Mouse (Mus musculus): ENCODE measurements at regions not wholly inside any gene's neighbourhood (a gene's known extent, or its start where the extent isn't known, plus 50 kb on each side); places are given as distances from the start of the nearest gene placed in this dataset.
A peak's percentile ranks its signal among the peaks of the same experiment; 100 is the strongest.
"Not testable (repeated sequence)": the region's sequence is repeated elsewhere in the genome, so short reads cannot be mapped to it uniquely, and the experiment has no call there.

DNA sequence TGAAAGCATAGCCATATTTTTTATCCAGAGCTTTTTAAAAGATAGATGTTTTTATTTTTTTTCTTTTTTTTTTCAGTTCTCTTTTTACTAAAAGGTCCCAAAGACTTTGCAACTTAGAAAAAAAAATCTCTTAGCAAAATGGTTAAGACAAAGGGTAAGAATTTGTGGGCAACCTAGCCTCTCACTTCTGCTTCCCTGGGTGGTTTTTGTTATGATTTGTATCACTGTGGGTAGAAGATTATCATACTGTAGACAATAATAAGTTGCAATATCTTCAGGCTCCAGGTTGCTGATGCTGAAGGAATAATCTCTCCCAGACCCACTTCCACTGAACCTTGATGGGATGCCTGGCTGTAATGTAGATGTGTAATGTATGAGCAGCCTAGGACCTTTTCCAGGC, 1200.5 kb upstream of the Tacstd2 start:
- TF ChIP-seq POLR2A (IDR thresholded peaks at IDR 0.05; ENCODE audit: control insufficient read depth in 1 of 2, insufficient read depth in 1 of 2, low read depth in 1 of 2, low read length in 2 of 2, poor library complexity in 1 of 2) (no peak), CHD1 (IDR thresholded peaks at IDR 0.05; ENCODE audit: low read depth, low read length) (no peak), GABPA (IDR thresholded peaks at IDR 0.05; ENCODE audit: low read depth, low read length) (no peak), JUND (IDR thresholded peaks at IDR 0.05; ENCODE audit: low read depth, low read length) (no peak), TBP (IDR thresholded peaks at IDR 0.05; ENCODE audit: low read depth, low read length) (no peak), KAT2A (conservative IDR thresholded peaks at IDR 0.05; ENCODE audit: low read depth, low read length) (no peak), GATA1 (IDR thresholded peaks at IDR 0.05; ENCODE audit: low read depth, low read length) (no peak), ZC3H11A (IDR thresholded peaks at IDR 0.05; ENCODE audit: low read depth, low read length) (no peak), POLR2AphosphoS5 (IDR thresholded peaks at IDR 0.05; ENCODE audit: borderline replicate concordance, low read depth, low read length) (no peak), MYB (IDR thresholded peaks at IDR 0.05; ENCODE audit: low read depth, low read length) (no peak), POLR2AphosphoS2 (IDR thresholded peaks at IDR 0.05; ENCODE audit: low read length) (no peak), USF1 (IDR thresholded peaks at IDR 0.05; ENCODE audit: low read depth, low read length) (no peak)
- Histone ChIP-seq H3K36me3 (ENCODE audit: control insufficient read depth in 1 of 2, insufficient read depth in 2 of 2, low read length in 2 of 2) (no peaks in the 10 kb centered on the region), H3K9ac (ENCODE audit: control insufficient read depth, low read depth, low read length, poor library complexity, severe bottlenecking) (no peak overlapping the region), H3K27me3 (ENCODE audit: control insufficient read depth in 1 of 2, insufficient read depth in 2 of 2, low read length in 2 of 2) (no peaks in the 10 kb centered on the region), H3K4me1 (ENCODE audit: control insufficient read depth in 1 of 2, insufficient read depth in 2 of 2, low read length in 2 of 2) (no peaks in the 10 kb centered on the region), H3K79me2 (ENCODE audit: control insufficient read depth, insufficient read depth, low read length, poor library complexity) (no peaks in the 10 kb centered on the region), H3K9me3 (replicated peaks; ENCODE audit: insufficient read depth, low read length) (no peaks in the 10 kb centered on the region), H3K4me3 (ENCODE audit: control insufficient read depth in 1 of 2, insufficient read depth in 1 of 2, low read depth in 2 of 2, low read length in 2 of 2) (no peak overlapping the region), H3K27ac (ENCODE audit: control insufficient read depth, low read depth, low read length) (no peak overlapping the region)
- no peak for DNase-seq (ENCODE audit: low read depth, low spot score)

- not testable (repeated sequence) for H3K27ac ChIP-seq (ENCODE audit: control insufficient read depth, low read depth, low read length); DNase-seq (ENCODE audit: low read depth, low spot score); H3K4me1 ChIP-seq (ENCODE audit: control insufficient read depth in 1 of 2, insufficient read depth in 2 of 2, low read length in 2 of 2)
Measured at GRCm38 (mm10) chr6:68711084-68711483, 1175.5 kb upstream of the Tacstd2 start.

DNA sequence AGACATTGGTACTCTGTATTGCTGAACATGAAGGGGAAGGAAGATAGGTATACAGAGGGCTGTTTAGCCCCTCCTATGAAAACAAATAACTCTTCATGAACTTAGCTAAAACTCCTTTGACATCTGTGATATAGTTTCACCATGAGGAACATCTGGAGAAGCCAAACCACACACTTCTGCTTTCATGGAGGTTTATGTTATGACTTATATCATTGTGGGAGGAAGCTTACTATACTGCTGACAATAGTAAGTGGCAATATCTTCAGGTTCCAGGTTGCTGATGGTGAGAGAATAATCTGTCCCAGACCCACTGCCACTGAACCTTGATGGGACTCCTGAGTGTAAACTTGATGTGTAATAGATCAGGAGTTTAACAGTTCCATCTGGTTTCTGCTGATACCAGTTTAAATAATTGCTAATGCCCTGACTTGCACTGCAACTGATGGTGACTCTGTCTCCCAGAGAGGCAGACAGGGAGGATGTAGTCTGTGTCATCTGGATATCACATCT, 1168.8 kb upstream of the Tacstd2 start:
- H3K9me3 ChIP-seq (replicated peaks; ENCODE audit: insufficient read depth, low read length); H3K4me1 ChIP-seq (ENCODE audit: control insufficient read depth in 1 of 2, insufficient read depth in 2 of 2, low read length in 2 of 2); H3K9ac ChIP-seq (ENCODE audit: control insufficient read depth, low read depth, low read length, poor library complexity, severe bottlenecking); H3K4me3 ChIP-seq (ENCODE audit: control insufficient read depth in 1 of 2, insufficient read depth in 1 of 2, low read depth in 2 of 2, low read length in 2 of 2); H3K36me3 ChIP-seq (ENCODE audit: control insufficient read depth in 1 of 2, insufficient read depth in 2 of 2, low read length in 2 of 2); H3K79me2 ChIP-seq (ENCODE audit: control insufficient read depth, insufficient read depth, low read length, poor library complexity); H3K27ac ChIP-seq (ENCODE audit: control insufficient read depth, low read depth, low read length); H3K27me3 ChIP-seq (ENCODE audit: control insufficient read depth in 1 of 2, insufficient read depth in 2 of 2, low read length in 2 of 2): not testable (repeated sequence)
- peak; percentile 43 for DNase-seq (ENCODE audit: low read depth, low spot score)
- 0 out of 2 replicates have a peak, but pooled peaks have one; percentile 11 for TF ChIP-seq GATA1 (IDR thresholded peaks at IDR 0.05; ENCODE audit: low read depth, low read length)
- TF ChIP-seq TCF12 (IDR thresholded peaks at IDR 0.05; ENCODE audit: low read depth, low read length), result peak; percentile 67; the same call in 1 of the 2 replicates
- peak; percentile 42; the same call in 1 of the 2 replicates for TF ChIP-seq TAL1 (IDR thresholded peaks at IDR 0.05; ENCODE audit: low read length)
- TF ChIP-seq EP300 (IDR thresholded peaks at IDR 0.05; ENCODE audit: low read depth in 1 of 2, low read length in 2 of 2), result peak; percentile 27 to 62; a peak in 3 of 4 replicates
- peak; percentile 48; the same call in 1 of the 2 replicates for TF ChIP-seq ETS1 (IDR thresholded peaks at IDR 0.05; ENCODE audit: low read depth, low read length)

More at GRCm38 (mm10) chr6:68711084-68711483, 1175.5 kb upstream of the Tacstd2 start:
- H3K79me2 ChIP-seq (ENCODE audit: control insufficient read depth, insufficient read depth, low read length, poor library complexity); H3K9ac ChIP-seq (ENCODE audit: control insufficient read depth, low read depth, low read length, poor library complexity, severe bottlenecking); H3K9me3 ChIP-seq (replicated peaks; ENCODE audit: insufficient read depth, low read length); H3K36me3 ChIP-seq (ENCODE audit: control insufficient read depth in 1 of 2, insufficient read depth in 2 of 2, low read length in 2 of 2); H3K27me3 ChIP-seq (ENCODE audit: control insufficient read depth in 1 of 2, insufficient read depth in 2 of 2, low read length in 2 of 2); H3K4me3 ChIP-seq (ENCODE audit: control insufficient read depth in 1 of 2, insufficient read depth in 1 of 2, low read depth in 2 of 2, low read length in 2 of 2): not testable (repeated sequence)
